8 mouse cellular contexts compared by ENCODE assay signal in genomic region chr5:125215930-125216459, GRCm38 (mm10). TPM values are rescaled to one million over a fixed set of nuclear protein-coding genes. Genes with fewer than 3 reads are reported as not detected.
DNase-seq lines count a peak whose midpoint lies in the region; ATAC-seq lines count a peak whose summit lies in the region.

No protein-coding gene starts in this region.

- H3K4me3 ChIP-seq in forebrain, embryonic 12.5 days (replicated peaks) = peak overlapping the region; percentile 2; the same call in 1 of the 2 replicates
- H3K4me3 ChIP-seq in heart, embryonic 14.5 days (ENCODE audit: control insufficient read depth in 1 of 2, insufficient read depth in 1 of 2, low read depth in 1 of 2, low read length in 2 of 2) = peak overlapping the region; percentile 16 to 17; a peak in 2 of 4 replicates
- no peak overlapping the region for H3K4me3 ChIP-seq in liver, embryonic 11.5 days (ENCODE audit: low read depth, low read length)

- peak; percentile 71; the same call in 1 of the 2 replicates for ATAC-seq in cerebellum, adult (ENCODE audit: insufficient number of reproducible peaks, low FRiP score, low TSS enrichment)
- peak; percentile 91 for ATAC-seq in forebrain, embryonic 12.5 days (ENCODE audit: low FRiP score)
- ATAC-seq in heart, embryonic 14.5 days (ENCODE audit: insufficient number of reproducible peaks, insufficient read depth, low FRiP score, low read depth) = peak; percentile 38
- no peak for ATAC-seq in liver, embryonic 11.5 days (replicated peaks; ENCODE audit: low FRiP score)
- no peak for ATAC-seq in CD4-positive, CD25-positive, alpha-beta regulatory T cell, adult 4 months

- no peaks in the 10 kb centered on the region for H3K36me3 ChIP-seq in forebrain, embryonic 12.5 days (replicated peaks)
- H3K36me3 ChIP-seq in heart, embryonic 14.5 days (ENCODE audit: control insufficient read depth, insufficient read depth, low read length) = no peaks in the 10 kb centered on the region
- H3K36me3 ChIP-seq in liver, embryonic 11.5 days (ENCODE audit: control insufficient read depth, insufficient read depth, low read length) = no peaks in the 10 kb centered on the region

- 0 out of 2 replicates have a peak, but pooled peaks cover 10% of the 10 kb centered on the region for H3K27me3 ChIP-seq in forebrain, embryonic 12.5 days
- H3K27me3 ChIP-seq in heart, embryonic 14.5 days (ENCODE audit: control insufficient read depth, insufficient read depth, low read length) = no peaks in the 10 kb centered on the region
- peaks cover 7% of the 10 kb centered on the region; the same call in 1 of the 2 replicates for H3K27me3 ChIP-seq in liver, embryonic 11.5 days (replicated peaks; ENCODE audit: control insufficient read depth, insufficient read depth, low read length)

- H3K9me3 ChIP-seq in forebrain, embryonic 12.5 days = no peaks in the 10 kb centered on the region
- H3K9me3 ChIP-seq in heart, embryonic 14.5 days (ENCODE audit: control insufficient read depth, low read length) = no peaks in the 10 kb centered on the region
- H3K9me3 ChIP-seq in liver, embryonic 11.5 days (ENCODE audit: control insufficient read depth, low read length) = no peaks in the 10 kb centered on the region

- 4% methylated on average over 23 of the region's 24 CpGs for WGBS in forebrain, embryonic 12.5 days
- 9% methylated on average over 24 of the region's 24 CpGs for WGBS in heart, embryonic 14.5 days
- WGBS in liver, embryonic 11.5 days = 9% methylated on average over 24 of the region's 24 CpGs

- H3K4me1 ChIP-seq in forebrain, embryonic 12.5 days = peaks cover 32% of the 10 kb centered on the region
- H3K4me1 ChIP-seq in heart, embryonic 14.5 days (ENCODE audit: control insufficient read depth in 2 of 2, insufficient read depth in 2 of 2, low read length in 2 of 2) = peaks cover 14 to 19% of the 10 kb centered on the region in 2 experiments
- H3K4me1 ChIP-seq in liver, embryonic 11.5 days (replicated peaks; ENCODE audit: control insufficient read depth, insufficient read depth, low read length) = no peaks in the 10 kb centered on the region; the same call in 1 of the 2 replicates

- peak overlapping the region; percentile 92 for H3K27ac ChIP-seq in forebrain, embryonic 12.5 days
- H3K27ac ChIP-seq in heart, embryonic 14.5 days (replicated peaks in 1 of 2; ENCODE audit: control insufficient read depth in 1 of 2, insufficient read depth in 1 of 2, low read depth in 2 of 2, low read length in 2 of 2) = peak overlapping the region in 1 of 2 experiments; percentile 47; a peak in 2 of 4 replicates
- no peak overlapping the region for H3K27ac ChIP-seq in liver, embryonic 11.5 days (ENCODE audit: low read depth, low read length)

- H3K4me2 ChIP-seq in forebrain, embryonic 12.5 days = peak overlapping the region; percentile 41
- H3K4me2 ChIP-seq in heart, embryonic 14.5 days (ENCODE audit: low read length) = peak overlapping the region; percentile 63
- H3K4me2 ChIP-seq in liver, embryonic 11.5 days = peak overlapping the region; percentile 21

- peak overlapping the region; percentile 40; the same call in 1 of the 2 replicates for H3K9ac ChIP-seq in forebrain, embryonic 12.5 days
- H3K9ac ChIP-seq in heart, embryonic 14.5 days (ENCODE audit: low read length) = peak overlapping the region; percentile 65
- no peak overlapping the region for H3K9ac ChIP-seq in liver, embryonic 11.5 days (ENCODE audit: low read depth, low read length)

- peak; percentile 53 for DNase-seq in ES-CJ7 (ENCODE audit: low read depth, low spot score)
- peak; percentile 68 to 77 for DNase-seq in kidney, postnatal 4 days
- DNase-seq in liver, embryonic 11.5 days (ENCODE audit: low spot score) = peak; percentile 63
- DNase-seq in ovary, postnatal 36 days (ENCODE audit: low spot score) = peak; percentile 61

RNA-seq across cellular contexts. Expression of gene Ncor2, which starts 37.0 kb away (rescaled TPM):
- polyA plus RNA-seq in forebrain, embryonic 12.5 days (2016; fragmentation: Nextera tagmentation; extraction: Ambion mirVana) = 26.0 and 27.0 TPM in 2 replicates
- polyA plus RNA-seq in heart, embryonic 14.5 days (2014; fragmentation: Nextera tagmentation; extraction: Ambion mirVana) = 16.2 and 17.6 TPM in 2 replicates
- 14.0 and 17.2 TPM in 2 replicates for polyA plus RNA-seq in liver, embryonic 11.5 days (2014; fragmentation: Nextera tagmentation; extraction: Ambion mirVana)
- polyA plus RNA-seq in CD4-positive, CD25-positive, alpha-beta regulatory T cell, adult 4 months (2017; shearing (Covaris generic)) = 1 to 10 TPM; 4.0 to 6.1 TPM

Comparison
In these comparisons a context has a peak if more than half of its experiments do, and no peak if none do; other contexts are left out.
1. ATAC-seq: peak in cerebellum, adult (single experiment), forebrain, embryonic 12.5 days (single experiment) and heart, embryonic 14.5 days (single experiment); none in liver, embryonic 11.5 days (single experiment) and CD4-positive, CD25-positive, alpha-beta regulatory T cell, adult 4 months (single experiment).
2. Peak in every context shown above with its lines, with median percentiles within 50 percentile points of each other: DNase-seq and H3K4me2 ChIP-seq.